Mouse (Mus musculus) adrenal gland, postnatal 36 days (tissue): ENCODE data around the gene Mcam. TPM values are rescaled to one million over a fixed set of nuclear protein-coding genes. Genes with fewer than 3 reads are reported as not detected.
A peak's percentile ranks its signal among the peaks of the same experiment; 100 is the strongest.
"Not testable (repeated sequence)": the region's sequence is repeated elsewhere in the genome, so short reads cannot be mapped to it uniquely, and the experiment has no call there.

Experiments used
- DNase-seq, 2 experiments: peaks; one replicate each; pipeline ENCODE4 v3.0.0; 2021; ENCODE audit warnings: mixed read lengths in 1 of 2
- total RNA-seq, 2 experiments: library from RNA; stranded (reverse); gene quantifications; 2 replicates each; pipeline ENCODE4 v1.2.3; 2021

The Mcam gene
- total RNA-seq, 2 experiments from 2014 or later = 30.7 to 73.7 TPM

GRCm38 (mm10) chr9:44109360-44110095, 24.7 kb upstream of the Mcam start:
- DNase-seq = peak; percentile 77 to 82

- not testable (repeated sequence) for DNase-seq
Measured at GRCm38 (mm10) chr9:44111909-44112308, 22.4 kb upstream of the Mcam start.

- peak; percentile 94 to 95 for DNase-seq
Measured at GRCm38 (mm10) chr9:44113105-44113789, 21.0 kb upstream of the Mcam start, which contains the start of the genes Gm49380 and Rnf26. Gene Gm49380, minus strand, starts transcription at chr9:44113500. Gene Rnf26, minus strand, starts transcription at chr9:44113517.

- DNase-seq = no peak
Measured at GRCm38 (mm10) chr9:44114453-44114852, 19.8 kb upstream of the Mcam start.

GRCm38 (mm10) chr9:44115599-44115998, 18.7 kb upstream of the Mcam start:
- no peak for DNase-seq

- DNase-seq = no peak
Measured at GRCm38 (mm10) chr9:44116182-44116581, 18.1 kb upstream of the Mcam start.

- peak; percentile 62 to 72 for DNase-seq
Measured at GRCm38 (mm10) chr9:44119011-44119410, 15.3 kb upstream of the Mcam start.

- peak in 1 of 2 experiments; percentile 48 for DNase-seq
Measured at GRCm38 (mm10) chr9:44119948-44120465, 14.3 kb upstream of the Mcam start.

GRCm38 (mm10) chr9:44124317-44124716, 10.0 kb upstream of the Mcam start:
- DNase-seq = peak in 1 of 2 experiments; percentile 34

GRCm38 (mm10) chr9:44125026-44125425, 9.2 kb upstream of the Mcam start:
- DNase-seq = no peak

- DNase-seq = peak; percentile 87 to 89
Measured at GRCm38 (mm10) chr9:44125546-44126428, 8.5 kb upstream of the Mcam start.

- no peak for DNase-seq
Measured at GRCm38 (mm10) chr9:44126746-44127145, 7.5 kb upstream of the Mcam start.

GRCm38 (mm10) chr9:44127351-44127801, 6.9 kb upstream of the Mcam start:
- DNase-seq = peak in 1 of 2 experiments; percentile 48

GRCm38 (mm10) chr9:44129633-44130032, 4.6 kb upstream of the Mcam start:
- DNase-seq = peak in 1 of 2 experiments; percentile 37

GRCm38 (mm10) chr9:44130034-44130433, 4.2 kb upstream of the Mcam start:
- DNase-seq = peak; percentile 77 to 86

GRCm38 (mm10) chr9:44130581-44131275, 3.5 kb upstream of the Mcam start:
- DNase-seq = peak in 1 of 2 experiments; percentile 47

GRCm38 (mm10) chr9:44131276-44131590, 3.0 kb upstream of the Mcam start:
- DNase-seq = no peak

- DNase-seq = no peak
Measured at GRCm38 (mm10) chr9:44132200-44132599, 2.1 kb upstream of the Mcam start.

- DNase-seq = peak in 1 of 2 experiments; percentile 15
Measured at GRCm38 (mm10) chr9:44133287-44133686, 982 bp upstream of the Mcam start.

GRCm38 (mm10) chr9:44134851-44135730, 822 bp downstream of the Mcam start:
- DNase-seq = peak; percentile 53 to 74
